Mouse (Mus musculus) heart, adult 2 months (tissue): ENCODE data around the gene Aspm. TPM values are rescaled to one million over a fixed set of nuclear protein-coding genes. Genes with fewer than 3 reads are reported as not detected.
"Not testable (repeated sequence)": the region's sequence is repeated elsewhere in the genome, so short reads cannot be mapped to it uniquely, and the experiment has no call there.

ENCODE experiments used
- DNase-seq, 2 experiments: peaks; one replicate each; pipeline ENCODE4 v3.0.0; 2021
- H3K27ac ChIP-seq: fragments of 200-600 bp; 2 replicates; pipeline ENCODE4 v1.8.1; 2022
- H3K27me3 ChIP-seq: fragments of 200-500 bp; 2 replicates; pipeline ENCODE4 v1.6.1; 2012; ENCODE audit warnings: mild to moderate bottlenecking, low read length, inconsistent platforms, mixed read lengths; ENCODE audit not compliant: control insufficient read depth, insufficient read depth
- H3K36me3 ChIP-seq: fragments of 200-500 bp; 2 replicates; pipeline ENCODE4 v1.6.1; 2012; ENCODE audit warnings: low read length, inconsistent platforms; ENCODE audit not compliant: control insufficient read depth, insufficient read depth
- H3K4me1 ChIP-seq: fragments of 200-500 bp; 2 replicates; pipeline ENCODE4 v1.6.1; 2011; ENCODE audit warnings: low read length; ENCODE audit not compliant: control insufficient read depth, insufficient read depth
- H3K4me3 ChIP-seq: fragments of 200-600 bp; 2 replicates; pipeline ENCODE4 v1.8.1; 2022
- H3K79me2 ChIP-seq: fragments of 200-500 bp; replicated peaks from 2 replicates; pipeline ENCODE4 v1.6.1; 2012; ENCODE audit warnings: mild to moderate bottlenecking, inconsistent platforms, low read length, moderate library complexity, mixed read lengths; ENCODE audit not compliant: control insufficient read depth, insufficient read depth
- H3K9ac ChIP-seq: fragments of 200-500 bp; 2 replicates; pipeline ENCODE4 v1.6.1; 2012; ENCODE audit warnings: low read depth, mild to moderate bottlenecking, control low read depth, inconsistent platforms, low read length, mixed read lengths
- CTCF ChIP-seq: fragments of 200-600 bp; IDR thresholded peaks from 2 replicates; pipeline ENCODE4 v1.8.1; 2022; ENCODE audit warnings: antibody characterized with exemption, mild to moderate bottlenecking, moderate library complexity
- EP300 ChIP-seq: fragments of 200-500 bp; IDR thresholded peaks from 2 replicates; pipeline ENCODE4 v1.6.1; 2011; ENCODE audit warnings: low read depth, low read length, control low read depth; ENCODE audit not compliant: insufficient read depth
- POLR2A ChIP-seq: fragments of 200-500 bp; IDR thresholded peaks from 2 replicates; pipeline ENCODE4 v1.6.1; 2011; ENCODE audit warnings: mild to moderate bottlenecking, low read depth, low read length, control low read depth; ENCODE audit not compliant: insufficient read depth
- WGBS: fragments of 180-500 bp; shearing (Covaris S2); methylation state at CpG from one replicate; pipeline ENCODE4 v1.1.7; 2018; 5-methylcytosine and 5-hydroxymethylcytosine counted together
- intact Hi-C: fragments of 180-260 bp; cut with DNase I; formaldehyde crosslinking; loops from one replicate; pipeline ENCODE4 v1.15.1; 2025
- polyA plus RNA-seq: library from polyadenylated mRNA; depleted of rRNA; stranded (reverse); fragments of >200 nt; gene quantifications from 2 replicates; pipeline ENCODE4 v1.2.3, GENCODE M21; 2012
- total RNA-seq, 2 experiments: library from RNA; stranded (reverse); gene quantifications; 2 replicates each; pipeline ENCODE4 v1.2.3; 2021

The Aspm gene
- total and polyA plus RNA-seq, 3 experiments, result 0.08 to 0.29 (median 0.25) TPM

DNA sequence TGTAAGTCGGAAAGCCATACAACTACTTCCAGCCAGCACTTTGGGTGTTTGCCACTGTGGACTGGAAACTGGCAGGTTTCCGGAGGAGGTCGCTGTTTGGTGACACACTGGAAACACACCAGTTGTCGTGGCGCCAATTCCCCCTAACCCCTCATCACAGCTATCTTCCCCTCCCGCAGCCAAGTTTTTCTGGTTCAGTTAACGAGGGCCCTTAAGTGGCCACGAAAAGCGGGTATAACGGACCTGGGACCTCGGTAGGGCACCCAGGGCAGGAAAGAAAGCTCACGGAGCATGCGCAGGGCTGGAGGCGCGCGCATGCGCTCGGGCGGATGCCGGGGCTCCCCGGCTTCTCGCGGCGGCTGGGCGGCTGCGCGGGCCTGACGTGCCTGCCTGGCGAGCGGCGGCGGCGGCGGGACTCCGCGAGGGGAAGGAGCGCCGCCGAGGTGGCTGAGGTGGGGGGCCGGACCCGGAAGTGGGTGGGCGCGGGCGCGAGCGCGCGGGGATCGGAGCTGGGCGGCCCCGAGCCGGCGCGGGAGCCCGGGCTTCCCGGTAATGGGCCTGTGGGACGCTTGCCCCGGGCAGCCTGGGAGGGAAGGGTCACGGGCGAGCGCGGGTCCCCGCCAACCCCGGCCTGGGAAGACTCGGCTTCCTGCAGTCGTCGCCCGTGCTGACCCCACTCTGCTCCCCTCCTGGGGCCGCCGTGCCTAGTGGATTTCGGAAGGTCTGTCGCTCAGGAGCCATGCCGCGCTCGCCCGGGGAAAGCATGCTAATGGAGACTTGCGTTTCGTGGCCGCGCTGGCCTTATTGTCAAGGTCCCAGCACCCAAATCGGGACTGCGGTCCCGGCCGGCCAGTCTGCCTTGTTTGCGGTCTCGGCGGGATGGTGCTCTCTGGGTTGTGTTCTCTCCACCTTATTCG is 32.4 kb upstream of the Aspm start, which contains the start of gene Zbtb41:
Gene Zbtb41, plus strand, starts transcription at position 414 of the 917 bp plus-strand sequence.
- peak within 1 kb of the TSS; percentile 91 for H3K9ac ChIP-seq
- under 1% methylated on average over 71 of the region's 88 CpGs for WGBS
- peak; percentile 94 to 95 for DNase-seq
- H3K27ac ChIP-seq, result peak within 1 kb of the TSS; percentile 95
- TF ChIP-seq CTCF, result peak; percentile 71
- TF ChIP-seq POLR2A, result peak; percentile 83
- TF ChIP-seq EP300, result 0 out of 2 replicates have a peak, but pooled peaks have one; percentile 27
- intact Hi-C loops, result loop anchor here (10.0 kb wide), 1 partner anchor 577 kb away; the partner anchor contains the start of gene Lhx9
- peak within 1 kb of the TSS; percentile 88 for H3K4me3 ChIP-seq
- no peaks in the 10 kb centered on the region for H3K27me3 ChIP-seq
- H3K4me1 ChIP-seq, result peaks cover 17% of the 10 kb centered on the region
- peaks cover 29% of the 10 kb centered on the region for H3K36me3 ChIP-seq
- peaks cover 2% of the 10 kb centered on the region; the same call in 1 of the 2 replicates for H3K79me2 ChIP-seq

- Histone ChIP-seq H3K36me3 (peaks cover 29% of the 10 kb centered on the region), H3K4me3 (peak overlapping the region; percentile 88), H3K79me2 (peaks cover 3% of the 10 kb centered on the region; the same call in 1 of the 2 replicates), H3K4me1 (peaks cover 17% of the 10 kb centered on the region), H3K27ac (peak overlapping the region; percentile 95), H3K27me3 (no peaks in the 10 kb centered on the region), H3K9ac (peak overlapping the region; percentile 91)
- intact Hi-C loops, result loop anchor here (10.0 kb wide), 1 partner anchor 578 kb away; the partner anchor contains the start of gene Lhx9
- no peak for DNase-seq
- TF ChIP-seq CTCF (no peak), POLR2A (no peak), EP300 (no peak)
- 11% methylated on average over 10 of the region's 10 CpGs for WGBS
Measured at GRCm38 (mm10) chr1:139422941-139423340, 31.6 kb upstream of the Aspm start.

DNA sequence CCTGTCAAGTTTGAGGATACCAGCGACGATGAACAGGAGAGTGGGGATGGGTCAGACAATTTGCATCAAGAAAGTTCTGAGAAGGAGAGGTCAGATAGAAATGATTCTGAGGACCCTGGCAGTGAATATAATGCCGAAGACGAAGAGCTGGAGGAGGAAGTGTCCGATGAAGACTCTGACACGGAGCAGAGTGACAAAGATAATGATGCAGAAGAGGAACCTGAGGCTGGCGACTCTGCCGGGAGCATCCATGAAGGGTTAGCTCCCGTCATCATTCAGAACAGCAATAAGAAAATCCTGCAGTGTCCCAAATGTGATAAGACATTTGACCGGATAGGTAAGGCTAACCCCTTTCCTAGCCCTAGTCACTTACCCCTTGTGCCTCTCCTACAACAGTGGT is 30.6 kb upstream of the Aspm start:
- DNase-seq, result no peak
- intact Hi-C loops, result loop anchor here (10.0 kb wide), 1 partner anchor 579 kb away; the partner anchor contains the start of gene Lhx9
- 14% methylated on average over 10 of the region's 10 CpGs for WGBS
- Histone ChIP-seq H3K4me1 (peaks cover 17% of the 10 kb centered on the region), H3K27ac (no peak overlapping the region), H3K4me3 (peak overlapping the region; percentile 9; the same call in 1 of the 2 replicates), H3K79me2 (peaks cover 3% of the 10 kb centered on the region; the same call in 1 of the 2 replicates), H3K9ac (peak overlapping the region; percentile 38; the same call in 1 of the 2 replicates), H3K27me3 (no peaks in the 10 kb centered on the region), H3K36me3 (peaks cover 29% of the 10 kb centered on the region)
- TF ChIP-seq POLR2A, result no peak
- TF ChIP-seq EP300, result no peak
- no peak for TF ChIP-seq CTCF

DNA sequence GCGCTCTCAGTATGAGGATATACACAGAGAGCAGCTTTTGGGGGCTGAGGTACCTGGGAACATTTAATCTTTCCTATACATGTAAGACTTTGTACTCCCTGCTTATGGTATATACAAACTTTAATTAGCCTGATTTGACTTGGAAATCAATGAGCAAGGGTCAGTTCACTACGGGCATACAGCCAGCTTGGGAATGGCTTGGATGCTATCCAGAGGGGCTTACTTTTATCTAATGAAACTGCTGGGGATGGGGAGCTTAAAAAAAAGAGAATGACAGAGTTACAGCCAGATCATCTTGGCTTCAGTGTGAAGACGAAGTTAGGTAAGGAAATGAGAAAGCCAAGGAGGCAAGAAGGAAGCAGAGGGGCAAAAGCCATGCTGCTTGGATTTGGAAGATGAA is 29.6 kb upstream of the Aspm start:
- TF ChIP-seq EP300 (no peak), CTCF (no peak), POLR2A (no peak)
- Histone ChIP-seq H3K4me1 (peaks cover 17% of the 10 kb centered on the region), H3K27me3 (no peaks in the 10 kb centered on the region), H3K36me3 (peaks cover 29% of the 10 kb centered on the region), H3K9ac (no peak overlapping the region), H3K4me3 (no peak overlapping the region), H3K27ac (no peak overlapping the region), H3K79me2 (peaks cover 3% of the 10 kb centered on the region; the same call in 1 of the 2 replicates)
- intact Hi-C loops, result loop anchor here (10.0 kb wide), 1 partner anchor 580 kb away; the partner anchor contains the start of gene Lhx9
- no peak for DNase-seq
- WGBS, result 42% methylated on average over 3 of the region's 3 CpGs

DNA sequence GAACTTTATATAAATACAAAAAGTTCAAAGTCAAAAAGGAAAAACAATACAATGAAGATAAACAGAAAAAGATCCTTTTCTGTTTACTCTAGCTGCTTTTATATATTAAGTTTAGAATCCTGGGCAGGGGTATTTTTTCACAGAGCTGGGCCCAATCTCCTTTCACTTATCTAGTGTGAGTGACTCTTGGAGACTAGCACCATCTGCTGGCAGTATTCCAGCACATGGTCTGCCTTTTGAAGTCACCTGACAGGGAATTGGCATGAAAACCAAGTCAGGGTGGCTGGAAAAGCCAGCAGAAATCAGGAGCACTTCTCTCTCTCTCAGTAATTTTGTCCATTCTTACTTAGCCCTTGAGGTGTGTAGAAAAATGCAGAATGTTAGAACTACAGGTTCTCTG is 16.2 kb upstream of the Aspm start:
- Histone ChIP-seq H3K27me3 (no peaks in the 10 kb centered on the region), H3K79me2 (no peaks in the 10 kb centered on the region), H3K4me3 (no peak overlapping the region), H3K27ac (no peak overlapping the region), H3K36me3 (peaks cover 4% of the 10 kb centered on the region), H3K9ac (no peak overlapping the region), H3K4me1 (no peaks in the 10 kb centered on the region)
- TF ChIP-seq POLR2A (no peak), EP300 (no peak), CTCF (peak; percentile 29; the same call in 1 of the 2 replicates)
- DNase-seq, result peak in 1 of 2 experiments; percentile 16
- intact Hi-C loops, result no loop called here

- H3K9ac ChIP-seq, H3K27ac ChIP-seq, H3K79me2 ChIP-seq, H3K4me3 ChIP-seq, DNase-seq, intact Hi-C loops, H3K27me3 ChIP-seq, H3K4me1 ChIP-seq: not testable (repeated sequence)
- H3K36me3 ChIP-seq, result peaks cover 12% of the 10 kb centered on the region
- 49% methylated on average over 9 of the region's 9 CpGs for WGBS
Measured at GRCm38 (mm10) chr1:139443103-139443502, 11.5 kb upstream of the Aspm start.
